Comparison of ENCODE assay signal across 14 mouse cellular contexts in the genomic region with DNA sequence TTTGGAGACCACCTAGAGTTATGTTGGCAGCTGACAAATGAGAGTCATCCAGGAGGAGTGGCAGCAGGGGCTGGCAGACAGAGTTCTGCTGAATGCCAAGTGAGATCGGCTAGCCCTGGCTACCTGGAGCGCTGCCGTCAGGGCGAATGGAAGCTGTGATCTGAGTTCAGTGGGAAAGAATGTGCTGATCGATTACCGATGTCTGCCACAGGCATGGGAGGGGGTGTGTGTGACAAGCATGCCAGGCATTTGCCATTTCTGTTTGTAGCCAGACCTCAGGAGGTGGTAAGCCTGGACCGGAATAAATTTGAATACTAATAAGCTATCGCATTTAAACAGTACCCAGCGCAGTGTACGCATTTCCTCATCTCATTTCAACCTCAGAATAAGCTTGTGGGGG.
A peak's percentile ranks its signal among the peaks of the same experiment; 100 is the strongest.
DNase-seq lines count a peak whose midpoint lies in the region; ATAC-seq and TF ChIP-seq lines count a peak whose summit lies in the region.
"Had no signal": no experiment of that assay in that cellular context is flagged by ENCODE, and none has a peak within 500 bp of the region (broad histone marks: within the 10 kb centered on the region; RNA-seq: fewer than 3 reads in every experiment).

No protein-coding gene starts in this region.

- H3K79me2 ChIP-seq in CH12.LX (replicated peaks; ENCODE audit: control insufficient read depth, extremely low read depth, insufficient read depth, poor library complexity, severe bottlenecking) = no peaks in the 10 kb centered on the region

- dilution Hi-C loops in CH12.LX (cut with MboI; ENCODE audit: extremely low pct_ligation_motif_present, extremely low pct_unique_long_range_greater_than_20kb, low sequenced_read_pairs) = no loop called here

- H3K4me3 ChIP-seq in CH12.LX (replicated peaks in 1 of 3; ENCODE audit: low read depth in 2 of 3, low read length in 2 of 3, poor library complexity in 1 of 3) = no peak overlapping the region
- H3K4me3 ChIP-seq in forebrain, embryonic 14.5 days (ENCODE audit: low read depth, low read length) = no peak overlapping the region
- H3K4me3 ChIP-seq: gastrocnemius, adult 2 months had no signal

- no peaks in the 10 kb centered on the region for H3K36me3 ChIP-seq in CH12.LX (replicated peaks in 1 of 2; ENCODE audit: control insufficient read depth in 1 of 2, insufficient read depth in 1 of 2, low read length in 1 of 2)
- H3K36me3 ChIP-seq in forebrain, embryonic 14.5 days (ENCODE audit: control insufficient read depth, insufficient read depth, low read length) = 0 out of 2 replicates have a peak, but pooled peaks cover 4% of the 10 kb centered on the region

- no peaks in the 10 kb centered on the region for H3K9me3 ChIP-seq in CH12.LX (replicated peaks; ENCODE audit: low read length)
- H3K9me3 ChIP-seq in forebrain, embryonic 14.5 days (replicated peaks; ENCODE audit: control insufficient read depth, low read length) = no peaks in the 10 kb centered on the region

- no peak overlapping the region for H3K9ac ChIP-seq in CH12.LX (ENCODE audit: insufficient read depth, low read depth)
- no peak overlapping the region for H3K9ac ChIP-seq in forebrain, embryonic 14.5 days (ENCODE audit: low read length)
- H3K9ac ChIP-seq: lung, embryonic 14.5 days had no signal

- DNase-seq in embryo, embryonic 10.5 days (ENCODE audit: low spot score) = peak; percentile 49
- no peak for DNase-seq in embryo, embryonic 9.5 days (ENCODE audit: extremely low spot score)
- DNase-seq in CH12.LX (ENCODE audit: extremely low read depth) = peak; percentile 22
- DNase-seq in forebrain, embryonic 14.5 days (ENCODE audit: low spot score) = peak; percentile 79
- peak; percentile 41 for DNase-seq in mesoderm, embryonic 11.5 days (ENCODE audit: low read depth, low spot score)
- DNase-seq in gastrocnemius, adult 8-10 months (ENCODE audit: low spot score in 2 of 2) = no peak
- DNase-seq: adrenal gland, postnatal 14 days; gastrocnemius, adult 2 months; kidney, adult 18-20 months; kidney, postnatal 4 days; liver; lung, embryonic 14.5 days; thymus, postnatal 25 days had no signal

- TF ChIP-seq CTCF in CH12.LX (conservative IDR thresholded peaks at IDR 0.05 in 1 of 2, IDR thresholded peaks at IDR 0.05 in 1 of 2; ENCODE audit: low read depth in 2 of 2, low read length in 2 of 2) = no peak

- H3K27ac ChIP-seq in CH12.LX (ENCODE audit: insufficient read depth, low read depth) = no peak overlapping the region
- H3K27ac ChIP-seq in forebrain, embryonic 14.5 days (ENCODE audit: low read depth, low read length) = no peak overlapping the region
- H3K27ac ChIP-seq: gastrocnemius, adult 2 months had no signal

- peaks cover 7 to 29% of the 10 kb centered on the region in 2 experiments for H3K4me1 ChIP-seq in CH12.LX (ENCODE audit: control insufficient read depth in 1 of 2, insufficient read depth in 2 of 2)
- peaks cover 18% of the 10 kb centered on the region; the same call in 1 of the 2 replicates for H3K4me1 ChIP-seq in forebrain, embryonic 14.5 days (ENCODE audit: control insufficient read depth, insufficient read depth, low read length)

- TF ChIP-seq POLR2A in CH12.LX (IDR thresholded peaks at IDR 0.05; ENCODE audit: low read depth, low read length) = no peak

- TF ChIP-seq RAD21 in CH12.LX (IDR thresholded peaks at IDR 0.05; ENCODE audit: low read depth, low read length) = no peak

- in situ Hi-C loops in CH12.LX (cut with MboI; ENCODE audit: low pct_ligation_motif_present, low pct_unique_long_range_greater_than_20kb, low sequenced_read_pairs) = no loop called here

- no peak overlapping the region for H3K4me2 ChIP-seq in CH12.LX (ENCODE audit: insufficient read depth, low read depth, poor library complexity, severe bottlenecking)
- no peak overlapping the region for H3K4me2 ChIP-seq in forebrain, embryonic 14.5 days (ENCODE audit: low read length)
- H3K4me2 ChIP-seq: lung, embryonic 14.5 days had no signal

- WGBS in forebrain, embryonic 14.5 days = 4% methylated on average over 10 of the region's 10 CpGs

- H3K27me3 ChIP-seq in CH12.LX (replicated peaks) = peaks cover 37% of the 10 kb centered on the region
- H3K27me3 ChIP-seq in forebrain, embryonic 14.5 days (replicated peaks; ENCODE audit: control insufficient read depth, insufficient read depth, low read length) = no peaks in the 10 kb centered on the region

- ATAC-seq in forebrain, embryonic 14.5 days = peak; percentile 65
- no peak for ATAC-seq in activated CD4-positive, CD25-positive, alpha-beta regulatory T cell, adult 4 months

- TF ChIP-seq EP300 in CH12.LX (IDR thresholded peaks at IDR 0.05; ENCODE audit: low read length) = no peak

TF ChIP-seq in CH12.LX, 34 proteins besides CTCF, POLR2A, EP300 and RAD21:
- TF ChIP-seq NRF1 (IDR thresholded peaks at IDR 0.05; ENCODE audit: low read depth, low read length) (no peak), TCF12 (IDR thresholded peaks at IDR 0.05; ENCODE audit: low read depth, low read length) (no peak), CHD2 (IDR thresholded peaks at IDR 0.05; ENCODE audit: low read length) (no peak), MAZ (IDR thresholded peaks at IDR 0.05; ENCODE audit: low read depth, low read length) (no peak), IRF4 (IDR thresholded peaks at IDR 0.05; ENCODE audit: low read depth, low read length) (no peak), USF2 (conservative IDR thresholded peaks at IDR 0.05; ENCODE audit: low read depth, low read length) (no peak), ETS1 (conservative IDR thresholded peaks at IDR 0.05; ENCODE audit: low read depth, low read length) (no peak), ZKSCAN1 (IDR thresholded peaks at IDR 0.05; ENCODE audit: borderline replicate concordance, low read depth, low read length) (no peak), E2F4 (IDR thresholded peaks at IDR 0.05; ENCODE audit: insufficient replicate concordance, low read depth, low read length) (no peak), SMC3 (IDR thresholded peaks at IDR 0.05; ENCODE audit: low read depth, low read length) (no peak), MAFK (IDR thresholded peaks at IDR 0.05; ENCODE audit: insufficient replicate concordance, low read length) (no peak), ZMIZ1 (IDR thresholded peaks at IDR 0.05; ENCODE audit: low read depth, low read length) (no peak), TBP (conservative IDR thresholded peaks at IDR 0.05; ENCODE audit: low read depth, low read length) (no peak), USF1 (IDR thresholded peaks at IDR 0.05; ENCODE audit: low read depth, low read length) (no peak), PAX5 (IDR thresholded peaks at IDR 0.05; ENCODE audit: low read length) (no peak), MEF2A (IDR thresholded peaks at IDR 0.05; ENCODE audit: borderline replicate concordance, low read depth, low read length) (no peak), ZNF384 (IDR thresholded peaks at IDR 0.05; ENCODE audit: low read depth, low read length) (no peak), ZC3H11A (IDR thresholded peaks at IDR 0.05; ENCODE audit: low read depth, low read length) (no peak), RCOR1 (conservative IDR thresholded peaks at IDR 0.05; ENCODE audit: low read depth, low read length) (no peak)

Comparison
In these comparisons a context has a peak if more than half of its experiments do, and no peak if none do; other contexts are left out.
1. DNase-seq: peak in embryo, embryonic 10.5 days (single experiment), CH12.LX (single experiment), forebrain, embryonic 14.5 days (single experiment) and mesoderm, embryonic 11.5 days (single experiment); none in embryo, embryonic 9.5 days (single experiment) and gastrocnemius, adult 8-10 months (0 of 2).